Mouse (Mus musculus) cortical plate, adult 2 months (tissue): ENCODE measurements at regions not wholly inside any gene's neighbourhood (a gene's known extent, or its start where the extent isn't known, plus 50 kb on each side); places are given as distances from the start of the nearest gene placed in this dataset.

Source experiments
- CTCF ChIP-seq: fragments of 200-500 bp; IDR thresholded peaks from 2 replicates; pipeline ENCODE4 v1.5.1; 2011; ENCODE audit warnings: mild to moderate bottlenecking, control low read depth, low read length; ENCODE audit not compliant: insufficient read depth; ENCODE audit errors: extremely low read depth
- POLR2A ChIP-seq: fragments of 200-500 bp; IDR thresholded peaks from 2 replicates; pipeline ENCODE4 v1.6.1; 2011; ENCODE audit warnings: mild to moderate bottlenecking, low read length, control low read depth; ENCODE audit not compliant: insufficient read depth; ENCODE audit errors: extremely low read depth

DNA sequence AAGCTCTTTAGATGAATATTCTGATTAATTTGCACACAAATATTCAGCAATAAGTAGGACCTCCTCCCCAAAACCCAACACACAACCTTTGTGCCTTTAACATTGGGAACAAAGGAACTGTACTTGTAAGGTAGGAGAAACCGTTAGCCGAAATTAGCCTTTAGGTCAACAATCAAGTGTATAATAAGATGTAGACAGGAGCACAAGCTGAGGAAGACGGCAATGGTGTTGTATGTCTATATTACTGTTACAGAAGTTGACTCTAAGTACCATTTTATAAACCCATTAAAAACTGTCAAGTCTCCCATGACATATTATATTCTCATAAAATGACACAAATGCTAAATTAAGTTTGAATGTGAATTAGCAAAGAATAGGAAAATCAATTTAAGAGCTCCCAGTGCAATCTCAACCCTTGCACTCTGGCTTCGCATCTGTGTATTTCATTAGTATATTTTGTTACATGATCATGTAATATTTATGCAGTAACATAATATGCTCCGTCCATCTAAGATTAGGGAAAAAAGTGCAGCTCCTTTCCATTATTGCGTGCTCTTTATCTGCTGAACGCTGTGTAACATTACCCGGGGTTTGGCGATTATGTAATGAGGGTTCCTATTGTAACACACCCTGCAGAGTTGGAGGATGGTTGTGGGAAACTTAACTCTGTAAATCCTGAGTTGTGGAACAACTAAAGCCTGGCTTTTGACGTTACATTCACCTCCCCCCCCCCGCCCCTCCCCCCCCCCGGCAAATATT lies 510.3 kb upstream of the Cited2 start:
- no peak for TF ChIP-seq CTCF
- TF ChIP-seq POLR2A: no peak
